Mouse (Mus musculus) heart, adult 2 months (tissue): ENCODE measurements around the gene Hephl1. TPM values are rescaled to one million over a fixed set of nuclear protein-coding genes. Genes with fewer than 3 reads are reported as not detected.
A peak's percentile ranks its signal among the peaks of the same experiment; 100 is the strongest.

Experiments
- DNase-seq, 2 experiments: peaks; one replicate each; pipeline ENCODE4 v3.0.0; 2021
- H3K27ac ChIP-seq: fragments of 200-600 bp; 2 replicates; pipeline ENCODE4 v1.8.1; 2022
- H3K27me3 ChIP-seq: fragments of 200-500 bp; 2 replicates; pipeline ENCODE4 v1.6.1; 2012; ENCODE audit warnings: mild to moderate bottlenecking, low read length, inconsistent platforms, mixed read lengths; ENCODE audit not compliant: control insufficient read depth, insufficient read depth
- H3K36me3 ChIP-seq: fragments of 200-500 bp; 2 replicates; pipeline ENCODE4 v1.6.1; 2012; ENCODE audit warnings: low read length, inconsistent platforms; ENCODE audit not compliant: control insufficient read depth, insufficient read depth
- H3K4me1 ChIP-seq: fragments of 200-500 bp; 2 replicates; pipeline ENCODE4 v1.6.1; 2011; ENCODE audit warnings: low read length; ENCODE audit not compliant: control insufficient read depth, insufficient read depth
- H3K4me3 ChIP-seq: fragments of 200-600 bp; 2 replicates; pipeline ENCODE4 v1.8.1; 2022
- H3K79me2 ChIP-seq: fragments of 200-500 bp; replicated peaks from 2 replicates; pipeline ENCODE4 v1.6.1; 2012; ENCODE audit warnings: mild to moderate bottlenecking, inconsistent platforms, low read length, moderate library complexity, mixed read lengths; ENCODE audit not compliant: control insufficient read depth, insufficient read depth
- H3K9ac ChIP-seq: fragments of 200-500 bp; 2 replicates; pipeline ENCODE4 v1.6.1; 2012; ENCODE audit warnings: low read depth, mild to moderate bottlenecking, control low read depth, inconsistent platforms, low read length, mixed read lengths
- CTCF ChIP-seq: fragments of 200-600 bp; IDR thresholded peaks from 2 replicates; pipeline ENCODE4 v1.8.1; 2022; ENCODE audit warnings: antibody characterized with exemption, mild to moderate bottlenecking, moderate library complexity
- EP300 ChIP-seq: fragments of 200-500 bp; IDR thresholded peaks from 2 replicates; pipeline ENCODE4 v1.6.1; 2011; ENCODE audit warnings: low read depth, low read length, control low read depth; ENCODE audit not compliant: insufficient read depth
- POLR2A ChIP-seq: fragments of 200-500 bp; IDR thresholded peaks from 2 replicates; pipeline ENCODE4 v1.6.1; 2011; ENCODE audit warnings: mild to moderate bottlenecking, low read depth, low read length, control low read depth; ENCODE audit not compliant: insufficient read depth
- WGBS: fragments of 180-500 bp; shearing (Covaris S2); methylation state at CpG from one replicate; pipeline ENCODE4 v1.1.7; 2018; 5-methylcytosine and 5-hydroxymethylcytosine counted together
- intact Hi-C: fragments of 180-260 bp; cut with DNase I; formaldehyde crosslinking; loops from one replicate; pipeline ENCODE4 v1.15.1; 2025
- long read RNA-seq: library from polyadenylated mRNA; stranded (forward); transcript quantifications from one replicate; pipeline ENCODE4 v2.0.0, GENCODE M21; 2021
- polyA plus RNA-seq: library from polyadenylated mRNA; depleted of rRNA; stranded (reverse); fragments of >200 nt; gene quantifications from 2 replicates; pipeline ENCODE4 v1.2.3, GENCODE M21; 2012; rRNA removed
- total RNA-seq, 2 experiments: library from RNA; stranded (reverse); gene quantifications; 2 replicates each; pipeline ENCODE4 v1.2.3; 2021

Hephl1 gene
- total RNA-seq (under 1 TPM; 0.05 to 0.16 TPM), polyA plus RNA-seq (0.06 TPM in 2 replicates)
- long read RNA-seq: 0 reads

- no peaks in the 10 kb centered on the region for H3K79me2 ChIP-seq
- no peak within 1 kb of the TSS for H3K9ac ChIP-seq
- no peak within 1 kb of the TSS for H3K27ac ChIP-seq
- intact Hi-C loops: loop anchor here (5.0 kb wide), 1 partner anchor 80 kb away; no protein-coding TSS in a partner anchor
- H3K27me3 ChIP-seq: no peaks in the 10 kb centered on the region
- H3K4me1 ChIP-seq: no peaks in the 10 kb centered on the region
- TF ChIP-seq EP300: no peak
- no peak for TF ChIP-seq POLR2A
- no peak for TF ChIP-seq CTCF
- H3K36me3 ChIP-seq: no peaks in the 10 kb centered on the region
- DNase-seq: no peak
- 74% methylated on average over 5 of the region's 5 CpGs for WGBS
- no peak within 1 kb of the TSS for H3K4me3 ChIP-seq
Measured at GRCm38 (mm10) chr9:15112008-15112407, at the start of gene Hephl1. Gene Hephl1, minus strand, starts transcription at chr9:15112108.

- Histone ChIP-seq H3K79me2 (no peaks in the 10 kb centered on the region), H3K36me3 (no peaks in the 10 kb centered on the region), H3K4me1 (no peaks in the 10 kb centered on the region), H3K4me3 (no peak overlapping the region), H3K27me3 (no peaks in the 10 kb centered on the region), H3K9ac (no peak overlapping the region), H3K27ac (no peak overlapping the region)
- TF ChIP-seq EP300 (no peak), POLR2A (no peak)
- WGBS: 54% methylated on average over 6 of the region's 6 CpGs
- intact Hi-C loops: no loop called here
- no peak for DNase-seq
Measured at GRCm38 (mm10) chr9:15149246-15149926, 37.5 kb upstream of the Hephl1 start.

GRCm38 (mm10) chr9:15140546-15140945, 28.6 kb upstream of the Hephl1 start:
- WGBS: 80% methylated on average over 1 of the region's 1 CpGs
- no peaks in the 10 kb centered on the region for H3K79me2 ChIP-seq
- no peaks in the 10 kb centered on the region for H3K36me3 ChIP-seq
- TF ChIP-seq EP300 (no peak), CTCF (no peak), POLR2A (no peak)
- no peaks in the 10 kb centered on the region for H3K4me1 ChIP-seq
- intact Hi-C loops: no loop called here
- H3K9ac ChIP-seq: no peak overlapping the region
- H3K27ac ChIP-seq: peak overlapping the region; percentile 27; the same call in 1 of the 2 replicates
- no peak overlapping the region for H3K4me3 ChIP-seq
- no peak for DNase-seq
- H3K27me3 ChIP-seq: no peaks in the 10 kb centered on the region

GRCm38 (mm10) chr9:15125897-15126296, 14.0 kb upstream of the Hephl1 start:
- Histone ChIP-seq H3K9ac (no peak overlapping the region), H3K36me3 (no peaks in the 10 kb centered on the region), H3K27me3 (no peaks in the 10 kb centered on the region), H3K4me3 (no peak overlapping the region), H3K4me1 (no peaks in the 10 kb centered on the region), H3K79me2 (no peaks in the 10 kb centered on the region), H3K27ac (no peak overlapping the region)
- intact Hi-C loops: no loop called here
- TF ChIP-seq POLR2A (no peak), CTCF (no peak), EP300 (no peak)
- no peak for DNase-seq
- WGBS: 83% methylated on average over 2 of the region's 2 CpGs

GRCm38 (mm10) chr9:15122431-15122830, 10.5 kb upstream of the Hephl1 start:
- intact Hi-C loops: no loop called here
- TF ChIP-seq EP300: no peak
- TF ChIP-seq CTCF: no peak
- no peak for TF ChIP-seq POLR2A
- Histone ChIP-seq H3K9ac (no peak overlapping the region), H3K79me2 (no peaks in the 10 kb centered on the region), H3K27ac (no peak overlapping the region), H3K4me1 (no peaks in the 10 kb centered on the region), H3K27me3 (no peaks in the 10 kb centered on the region), H3K36me3 (no peaks in the 10 kb centered on the region), H3K4me3 (no peak overlapping the region)
- 64% methylated on average over 3 of the region's 3 CpGs for WGBS
- DNase-seq: no peak

GRCm38 (mm10) chr9:15120841-15121358, 9.0 kb upstream of the Hephl1 start:
- no peak overlapping the region for H3K27ac ChIP-seq
- no peak overlapping the region for H3K9ac ChIP-seq
- intact Hi-C loops: no loop called here
- H3K36me3 ChIP-seq: no peaks in the 10 kb centered on the region
- no peaks in the 10 kb centered on the region for H3K27me3 ChIP-seq
- 53% methylated on average over 7 of the region's 7 CpGs for WGBS
- no peaks in the 10 kb centered on the region for H3K79me2 ChIP-seq
- no peaks in the 10 kb centered on the region for H3K4me1 ChIP-seq
- DNase-seq: no peak
- TF ChIP-seq CTCF: peak; percentile 16; the same call in 1 of the 2 replicates
- TF ChIP-seq POLR2A: no peak
- no peak overlapping the region for H3K4me3 ChIP-seq
